Mouse (Mus musculus) NIH3T3 (cell line): Measurements from ENCODE around the gene BC017158.

Experiments used
- DNase-seq: peaks from one replicate; pipeline ENCODE4 v3.0.0-alpha.2; 2012; ENCODE audit warnings: low read depth

Gene BC017158

GRCm38 (mm10) chr7:128234796-128235195, 63.2 kb downstream of the BC017158 start:
- no peak for DNase-seq

DNA sequence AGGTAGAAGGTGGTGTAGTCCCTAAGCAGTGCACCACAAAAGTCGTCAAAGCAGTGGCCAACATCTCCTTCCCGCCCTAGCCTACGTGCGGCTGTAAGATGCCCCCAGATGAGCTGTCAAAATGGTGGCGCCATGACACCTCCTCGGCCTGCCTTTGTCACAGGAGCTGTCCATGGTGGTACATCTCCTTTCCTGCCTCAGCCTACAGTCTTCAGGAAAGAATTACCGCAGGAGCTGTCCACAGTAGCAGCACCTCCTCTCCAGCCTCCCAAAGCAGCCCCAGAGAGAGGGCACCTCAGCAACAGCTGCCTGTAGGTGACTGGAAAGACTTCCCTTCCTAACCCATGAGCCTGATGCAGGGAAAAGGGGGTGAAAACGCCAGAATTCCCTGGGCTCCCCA, 66.2 kb downstream of the BC017158 start:
- peak; percentile 21 for DNase-seq
